Mouse (Mus musculus) erythroid progenitor cell, adult 5-6 weeks (primary cell): ENCODE data around the gene Hacd3. TPM values are rescaled to one million over a fixed set of nuclear protein-coding genes. Genes with fewer than 3 reads are reported as not detected.
"Not testable (repeated sequence)": the region's sequence is repeated elsewhere in the genome, so short reads cannot be mapped to it uniquely, and the experiment has no call there.

ENCODE experiments used
- ATAC-seq: replicated peaks from 2 replicates; pipeline ENCODE4 v1.8.0; 2016; ENCODE audit warnings: moderate number of reproducible peaks, mild to moderate bottlenecking, moderate TSS enrichment, inconsistent platforms; ENCODE audit not compliant: poor library complexity, low FRiP score, severe bottlenecking
- total RNA-seq, 2 experiments: library from RNA; stranded (forward) in 1 of 2; stranded (reverse) in 1 of 2; fragments of 150-400 nt in 1 of 2; fragments of 186-747, 209-891 nt in 1 of 2; gene quantifications; 2 replicates each; pipeline versions ENCODE4 v1.2.3 to v1.2.4; 2015 to 2017; ENCODE audit warnings: low replicate concordance in 2 of 2

Gene Hacd3
- total RNA-seq (2015; ENCODE audit: low replicate concordance) (11.5 and 15.9 TPM in 2 replicates), total RNA-seq (2017; ENCODE audit: low replicate concordance) (18.2 and 20.8 TPM in 2 replicates)

DNA sequence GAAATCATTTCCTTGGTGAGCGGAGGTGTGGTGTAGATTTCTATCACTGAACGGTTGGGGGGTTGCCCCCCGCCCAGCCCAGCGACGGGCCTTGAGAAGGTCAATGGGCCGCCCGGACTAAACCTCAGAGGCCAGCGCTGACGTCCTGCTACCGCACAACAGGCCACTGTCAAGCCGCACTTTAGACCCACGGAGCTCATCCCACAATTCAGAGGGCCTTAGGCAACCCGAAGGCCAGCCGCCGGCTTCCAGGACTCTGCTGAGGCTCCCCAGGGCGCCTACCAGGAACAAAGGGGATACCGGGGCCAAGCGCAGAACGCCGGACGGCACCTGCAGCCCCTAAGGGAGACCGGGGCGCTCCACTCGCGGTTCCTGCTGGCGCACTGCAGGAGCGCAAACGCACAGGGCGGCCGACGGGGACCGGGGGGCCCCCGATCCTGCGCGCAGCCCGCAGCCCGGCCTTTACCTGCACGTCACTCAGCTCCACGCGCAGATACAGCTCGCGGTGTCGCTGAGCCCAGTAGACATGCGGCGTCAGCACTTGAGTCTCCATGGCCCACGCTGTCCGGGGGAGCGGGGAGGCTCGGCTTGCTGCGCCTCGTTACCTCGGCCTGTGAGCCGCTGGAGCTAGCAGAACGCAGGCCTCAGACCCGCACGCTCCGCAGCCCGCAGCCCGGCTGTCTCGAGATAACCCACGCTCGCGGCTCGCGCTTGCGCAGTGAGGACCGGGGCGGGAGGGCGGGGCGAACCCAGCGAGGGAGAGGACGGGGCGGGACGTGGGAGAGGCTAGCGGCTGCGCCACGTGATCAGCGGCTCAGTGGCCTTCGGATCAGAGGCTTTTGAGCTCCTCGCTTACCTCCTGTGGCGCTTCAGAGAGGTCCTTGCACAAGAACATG lies at the start of gene Hacd3:
Gene Hacd3 (minus strand): TSS at position 703 of the 896 bp plus-strand sequence.
- ATAC-seq: peak; percentile 87

GRCm38 (mm10) chr9:65070587-65070986 lies 49.1 kb upstream of the Hacd3 start:
- peak; percentile 94 for ATAC-seq

GRCm38 (mm10) chr9:65064251-65064650 lies 42.8 kb upstream of the Hacd3 start:
- ATAC-seq: no peak

- no peak for ATAC-seq
Measured at GRCm38 (mm10) chr9:65050981-65051380, 29.5 kb upstream of the Hacd3 start.

DNA sequence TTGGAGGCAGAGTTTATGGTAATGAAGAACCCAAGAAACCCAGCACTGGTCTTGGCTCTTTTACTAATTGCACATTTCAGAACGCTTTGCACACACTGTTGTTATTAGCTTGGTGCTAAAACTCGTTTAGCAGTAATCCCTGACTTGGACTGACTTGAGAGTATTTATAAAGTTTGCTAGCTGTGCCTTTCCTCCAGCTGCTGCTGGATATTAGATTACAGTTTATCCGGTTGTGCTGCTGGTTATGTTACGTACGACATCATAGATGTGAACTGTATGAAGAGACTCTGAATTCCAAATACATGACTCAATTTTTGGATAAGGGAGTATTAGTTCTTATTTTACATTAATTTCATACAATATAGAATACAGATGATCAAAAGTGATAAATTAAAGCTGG lies 27.9 kb upstream of the Hacd3 start:
- ATAC-seq: no peak

- no peak for ATAC-seq
Measured at GRCm38 (mm10) chr9:65046993-65047392, 25.5 kb upstream of the Hacd3 start.

- 0 out of 2 replicates have a peak, but pooled peaks have one; percentile 46 for ATAC-seq
Measured at GRCm38 (mm10) chr9:65041430-65041829, 19.9 kb upstream of the Hacd3 start.

- no peak for ATAC-seq
Measured at GRCm38 (mm10) chr9:65036861-65037260, 15.4 kb upstream of the Hacd3 start.

- ATAC-seq: no peak
Measured at GRCm38 (mm10) chr9:65036456-65036855, 15.0 kb upstream of the Hacd3 start.

- ATAC-seq: peak; percentile 96
Measured at GRCm38 (mm10) chr9:65032269-65033108, 11.0 kb upstream of the Hacd3 start, which contains the start of gene Dpp8. TSS of gene Dpp8 (plus strand) at chr9:65032414.

DNA sequence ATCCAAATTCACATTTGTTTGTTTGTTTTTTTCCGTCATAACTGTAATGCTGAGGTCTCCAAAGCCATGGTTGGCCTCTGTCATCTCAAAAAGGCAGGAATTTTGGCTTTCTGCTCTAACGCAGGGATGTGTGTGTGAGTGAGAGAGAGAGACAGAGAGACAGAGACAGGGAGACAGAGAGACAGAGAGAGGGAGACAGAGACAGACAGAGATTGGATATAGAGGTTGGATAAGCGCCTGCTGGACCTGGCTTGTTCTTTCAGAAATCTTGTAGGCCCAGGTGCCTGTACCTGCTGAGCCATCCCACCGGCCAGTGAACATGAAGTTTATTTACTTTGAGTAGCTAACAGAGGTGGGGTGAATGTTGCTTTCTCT lies 10.4 kb upstream of the Hacd3 start:
- ATAC-seq: peak; percentile 57

DNA sequence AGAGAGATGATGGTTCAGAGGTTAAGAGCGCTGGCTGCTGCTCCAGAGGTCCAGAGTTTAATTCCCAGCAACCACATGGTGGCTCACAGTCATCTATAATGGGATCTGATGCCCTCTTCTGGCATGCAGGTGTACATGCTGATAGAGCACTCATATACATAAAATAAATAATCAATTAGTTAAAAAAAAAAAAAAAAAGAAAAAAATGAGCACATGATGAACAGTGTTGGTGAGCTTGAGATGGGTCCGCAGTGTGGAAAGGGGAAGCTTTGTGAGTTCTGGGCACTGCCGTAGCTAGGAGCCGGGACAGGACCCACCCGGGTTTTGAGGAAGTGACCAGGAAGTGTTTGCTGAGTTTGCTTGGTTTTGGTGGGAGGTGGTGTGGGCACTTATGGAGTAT lies 9.9 kb upstream of the Hacd3 start:
- ATAC-seq: not testable (repeated sequence)

- ATAC-seq: no peak
Measured at GRCm38 (mm10) chr9:65028313-65028712, 6.8 kb upstream of the Hacd3 start.

- ATAC-seq: no peak
Measured at GRCm38 (mm10) chr9:65027241-65027640, 5.7 kb upstream of the Hacd3 start.

GRCm38 (mm10) chr9:65023447-65023846 lies 2.0 kb upstream of the Hacd3 start:
- no peak for ATAC-seq

DNA sequence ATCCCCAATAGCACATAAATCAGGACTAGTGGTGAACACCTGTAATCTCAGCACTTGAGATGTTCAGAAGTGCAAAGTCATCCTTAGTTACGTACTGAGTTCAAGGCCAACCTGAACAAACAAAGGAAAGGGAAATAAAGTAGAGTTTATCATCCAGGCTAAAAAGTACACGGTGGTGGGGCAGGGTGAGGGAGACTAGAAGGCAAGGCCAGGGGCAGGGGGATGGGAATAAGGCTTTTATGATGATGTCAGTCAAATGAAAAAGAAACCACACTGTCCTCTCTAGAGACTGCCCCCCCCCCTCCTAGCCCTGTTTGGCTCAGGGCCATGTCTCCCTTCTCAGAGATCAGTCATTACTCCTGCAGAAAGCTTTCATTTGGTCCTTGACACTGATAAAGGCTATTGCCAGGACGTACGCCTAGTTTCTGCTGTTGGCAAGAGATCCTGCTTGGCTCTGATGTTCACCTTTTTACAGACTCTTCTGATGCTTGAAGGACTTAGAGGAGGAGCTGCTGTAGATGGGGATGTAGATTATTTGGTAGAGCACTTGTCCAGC lies 1.2 kb upstream of the Hacd3 start:
- no peak for ATAC-seq

- ATAC-seq: peak; percentile 35
Measured at GRCm38 (mm10) chr9:65021887-65022579, 540 bp upstream of the Hacd3 start.

DNA sequence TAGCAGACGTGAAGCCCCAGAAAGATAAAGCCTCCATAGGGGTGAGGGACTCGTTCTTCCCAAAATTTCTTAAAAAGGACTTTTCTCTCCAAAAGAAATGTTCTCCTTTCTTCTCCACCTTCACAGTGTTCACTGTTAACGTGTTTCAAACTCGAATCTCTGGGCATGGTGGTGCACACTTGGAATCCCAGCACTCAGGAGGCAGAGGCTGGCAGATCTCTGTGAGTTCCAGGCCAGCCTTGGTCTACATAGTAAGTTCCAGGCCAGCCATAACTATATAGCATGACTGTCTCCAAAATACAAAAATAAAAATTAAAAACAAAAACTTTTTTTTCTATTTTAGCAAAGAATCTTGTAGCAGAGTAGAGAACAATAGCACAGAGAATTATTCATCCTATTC lies 1.4 kb downstream of the Hacd3 start:
- ATAC-seq: no peak

DNA sequence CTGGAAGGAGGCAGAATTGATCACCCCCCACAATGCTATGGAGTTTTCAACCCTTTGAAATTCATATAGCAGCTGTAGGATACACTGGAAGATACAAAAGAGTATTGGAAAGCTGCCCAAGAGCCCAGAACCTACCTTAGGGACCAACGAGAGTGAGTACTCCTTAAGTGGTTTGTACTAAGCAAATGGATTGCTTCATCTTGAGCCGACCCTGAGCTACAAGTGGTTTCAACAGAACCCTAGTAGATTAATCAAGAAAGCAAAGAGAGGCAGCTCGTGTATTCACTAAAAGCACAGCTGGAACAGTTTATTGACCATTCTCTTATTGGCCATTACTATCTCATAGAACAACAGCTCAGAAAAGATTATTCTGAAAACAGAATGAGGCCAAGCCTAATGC lies 2.3 kb downstream of the Hacd3 start:
- ATAC-seq: no peak
